Mouse (Mus musculus) hindbrain, embryonic 14.5 days (tissue): ENCODE data around the gene Capn2. TPM values are rescaled to one million over a fixed set of nuclear protein-coding genes. Genes with fewer than 3 reads are reported as not detected.

Source experiments
- ATAC-seq: fragments of 200-750 bp; cut with Nextera tagmentation; 2 replicates; pipeline ENCODE4 v1.8.0; 2017; ENCODE audit warnings: moderate number of reproducible peaks, mild to moderate bottlenecking, moderate TSS enrichment, moderate library complexity; ENCODE audit not compliant: low FRiP score
- DNase-seq: peaks from one replicate; pipeline ENCODE4 v3.0.0-alpha.2; 2015; ENCODE audit warnings: low spot score
- H3K27ac ChIP-seq: fragments of 300-500 bp; sonication (generic); 2 replicates; pipeline ENCODE4 v1.5.1; 2014; ENCODE audit warnings: mild to moderate bottlenecking, moderate library complexity
- H3K27me3 ChIP-seq: fragments of 300-500 bp; sonication (generic); 2 replicates; pipeline ENCODE4 v1.6.1; 2014; ENCODE audit warnings: mild to moderate bottlenecking, low read length, mixed read lengths; ENCODE audit not compliant: control insufficient read depth, insufficient read depth
- H3K36me3 ChIP-seq: fragments of 300-500 bp; sonication (generic); replicated peaks from 2 replicates; pipeline ENCODE4 v1.6.1; 2014; ENCODE audit not compliant: control insufficient read depth, insufficient read depth
- H3K4me1 ChIP-seq: fragments of 300-500 bp; sonication (generic); replicated peaks from 2 replicates; pipeline ENCODE4 v1.6.1; 2014; ENCODE audit warnings: antibody characterized with exemption, low read length, mixed read lengths; ENCODE audit not compliant: control insufficient read depth, insufficient read depth
- H3K4me2 ChIP-seq: fragments of 300-500 bp; sonication (generic); replicated peaks from 2 replicates; pipeline ENCODE4 v1.6.1; 2014; ENCODE audit warnings: mild to moderate bottlenecking, moderate library complexity
- H3K4me3 ChIP-seq: fragments of 300-500 bp; sonication (generic); replicated peaks from 2 replicates; pipeline ENCODE4 v1.5.1; 2014; ENCODE audit warnings: mild to moderate bottlenecking, low read length
- H3K9ac ChIP-seq: fragments of 300-500 bp; sonication (generic); 2 replicates; pipeline ENCODE4 v1.6.1; 2014
- H3K9me3 ChIP-seq: fragments of 300-500 bp; sonication (generic); 2 replicates; pipeline ENCODE4 v1.6.1; 2016; ENCODE audit warnings: low read length; ENCODE audit not compliant: control insufficient read depth
- WGBS: fragments of 180-500 bp; shearing (Covaris S2); extraction: QIAGEN DNeasy Blood & Tissue Kit; methylation state at CpG from one replicate; pipeline ENCODE4 v1.1.7; 2014; 5-methylcytosine and 5-hydroxymethylcytosine counted together
- polyA plus RNA-seq: library from polyadenylated mRNA; unstranded; fragments of >200 nt; fragmentation: Nextera tagmentation; extraction: Ambion mirVana; gene quantifications from 2 replicates; pipeline ENCODE4 v1.2.1, GENCODE M21; 2014

Capn2 gene
- polyA plus RNA-seq, result 80.5 and 81.0 TPM in 2 replicates

DNA sequence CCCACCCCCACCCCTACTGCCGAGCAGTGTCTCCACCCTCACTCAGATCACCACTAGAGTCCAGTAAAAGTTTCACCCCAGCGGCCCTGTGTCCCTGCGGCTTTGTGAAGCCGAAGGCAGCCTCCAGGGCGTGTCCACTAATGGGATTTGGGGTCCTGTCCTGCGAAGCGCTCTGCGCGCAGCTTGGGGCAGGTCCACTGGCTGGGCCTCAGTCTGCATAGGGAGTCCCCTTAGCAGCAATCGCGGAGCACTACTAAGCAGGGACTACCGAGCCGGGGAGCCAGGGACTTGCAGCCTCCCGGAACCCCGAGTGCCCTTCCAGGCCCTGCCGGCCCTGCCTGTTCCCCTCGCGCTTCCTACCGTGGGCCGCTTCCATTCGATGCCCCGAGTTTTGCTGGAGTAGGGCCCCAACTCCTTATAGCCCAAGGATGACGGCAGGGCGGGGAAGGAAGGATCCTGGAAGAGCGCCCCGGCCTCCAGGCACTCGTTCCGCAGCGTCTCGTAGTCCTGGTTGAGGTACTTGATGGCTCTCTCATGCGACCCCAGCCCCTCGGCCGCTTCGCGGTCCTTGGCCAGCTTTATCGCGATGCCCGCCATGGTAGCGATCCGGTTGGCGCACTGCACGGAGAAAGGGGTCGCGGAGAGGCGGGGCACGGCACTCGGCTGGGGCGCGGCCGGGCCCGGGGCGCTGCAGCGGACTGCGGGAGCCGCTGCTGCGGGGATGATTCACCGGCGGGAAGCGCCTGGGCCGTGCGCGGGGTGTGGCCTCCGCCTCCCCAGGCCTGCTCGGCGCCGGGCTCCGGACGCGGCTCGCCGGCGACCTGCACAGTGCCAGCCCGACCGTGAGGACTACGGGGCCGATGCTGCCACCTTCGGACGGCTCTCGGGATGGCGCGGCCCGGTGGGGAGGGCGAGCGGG, at the start of gene Capn2:
TSS of gene Capn2 (minus strand) at position 851 of the 919 bp plus-strand sequence.
- WGBS, result under 1% methylated on average over 84 of the region's 84 CpGs
- peak within 1 kb of the TSS; percentile 79 for H3K4me3 ChIP-seq
- H3K36me3 ChIP-seq, result peaks cover 10% of the 10 kb centered on the region
- peak within 1 kb of the TSS; percentile 84 for H3K27ac ChIP-seq
- no peaks in the 10 kb centered on the region for H3K9me3 ChIP-seq
- H3K4me1 ChIP-seq, result peaks cover 17% of the 10 kb centered on the region
- ATAC-seq, result peak; percentile 95
- peak within 1 kb of the TSS; percentile 86 for H3K4me2 ChIP-seq
- no peaks in the 10 kb centered on the region for H3K27me3 ChIP-seq
- DNase-seq, result peak; percentile 70
- H3K9ac ChIP-seq, result peak within 1 kb of the TSS; percentile 89

DNA sequence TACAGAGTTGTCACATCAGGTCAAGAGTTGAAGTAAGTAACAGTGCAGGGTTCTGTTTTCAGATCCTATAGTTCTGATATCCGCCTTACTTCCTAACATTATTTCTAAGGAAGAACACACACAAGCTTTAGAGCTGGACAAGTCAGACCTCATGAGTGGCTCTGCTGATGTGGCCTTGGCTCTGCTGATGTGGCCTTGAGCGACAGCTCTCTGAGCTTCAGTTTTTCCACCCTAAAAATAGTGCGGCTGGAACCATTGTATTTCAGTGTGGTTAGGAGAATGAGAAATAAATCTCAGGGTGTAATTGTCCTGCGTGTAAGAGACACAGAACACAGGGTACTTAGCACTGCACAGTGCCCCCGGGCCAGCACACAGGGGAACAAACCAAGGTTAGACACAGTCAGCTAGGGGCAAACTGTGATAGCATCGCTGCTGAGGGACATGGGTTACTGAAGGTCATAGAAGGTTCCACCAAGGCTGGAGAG, 48.0 kb upstream of the Capn2 start:
- no peaks in the 10 kb centered on the region for H3K36me3 ChIP-seq
- H3K4me2 ChIP-seq, result no peak overlapping the region
- H3K4me1 ChIP-seq, result peaks cover 11% of the 10 kb centered on the region
- no peak overlapping the region for H3K27ac ChIP-seq
- no peak overlapping the region for H3K4me3 ChIP-seq
- WGBS, result 87% methylated on average over 6 of the region's 6 CpGs
- H3K9me3 ChIP-seq, result no peaks in the 10 kb centered on the region
- ATAC-seq, result no peak
- H3K27me3 ChIP-seq, result no peaks in the 10 kb centered on the region
- DNase-seq, result no peak
- no peak overlapping the region for H3K9ac ChIP-seq

DNA sequence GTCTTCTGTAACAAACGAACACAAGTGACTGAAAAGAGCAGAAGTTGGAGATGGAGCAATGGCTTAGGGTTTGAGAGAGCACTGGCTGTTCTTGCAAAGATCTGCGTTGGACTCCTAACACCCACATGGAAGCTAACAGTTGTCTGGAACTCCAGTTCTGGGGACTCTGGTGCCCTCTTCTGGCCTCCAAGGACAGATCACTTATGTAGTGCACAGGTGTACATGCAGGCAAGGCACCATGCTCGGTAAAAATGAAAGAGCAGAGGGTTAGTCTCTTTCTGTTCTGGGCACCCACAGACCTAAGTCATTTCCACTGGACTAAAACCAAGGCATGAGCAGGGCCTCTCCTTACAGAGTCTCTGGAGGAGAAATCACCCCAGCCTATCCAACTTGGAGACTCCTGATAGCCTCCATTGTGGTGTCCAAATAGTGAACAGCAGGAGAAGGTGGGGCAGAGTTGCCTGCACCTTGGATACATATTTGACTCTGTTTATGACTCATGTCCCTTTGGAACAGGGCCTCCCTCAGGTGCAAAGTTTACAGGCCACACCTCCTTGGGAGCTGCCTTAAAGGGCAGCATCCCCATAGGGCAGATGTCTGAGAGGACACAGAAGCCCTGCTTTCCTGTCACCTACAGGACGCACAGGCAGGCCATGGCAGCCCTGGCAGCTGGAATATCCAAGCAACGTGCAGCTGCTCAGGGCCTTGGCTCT, 47.2 kb upstream of the Capn2 start, which contains the start of gene Capn8:
TSS of gene Capn8 (plus strand) at position 600 of the 713 bp plus-strand sequence.
- no peak within 1 kb of the TSS for H3K4me2 ChIP-seq
- ATAC-seq (no peak), DNase-seq (no peak)
- H3K27ac ChIP-seq, result no peak within 1 kb of the TSS
- H3K36me3 ChIP-seq, result no peaks in the 10 kb centered on the region
- H3K4me1 ChIP-seq, result peaks cover 11% of the 10 kb centered on the region
- 82% methylated on average over 5 of the region's 5 CpGs for WGBS
- H3K9me3 ChIP-seq, result no peaks in the 10 kb centered on the region
- H3K27me3 ChIP-seq, result no peaks in the 10 kb centered on the region
- no peak within 1 kb of the TSS for H3K4me3 ChIP-seq
- no peak within 1 kb of the TSS for H3K9ac ChIP-seq

DNA sequence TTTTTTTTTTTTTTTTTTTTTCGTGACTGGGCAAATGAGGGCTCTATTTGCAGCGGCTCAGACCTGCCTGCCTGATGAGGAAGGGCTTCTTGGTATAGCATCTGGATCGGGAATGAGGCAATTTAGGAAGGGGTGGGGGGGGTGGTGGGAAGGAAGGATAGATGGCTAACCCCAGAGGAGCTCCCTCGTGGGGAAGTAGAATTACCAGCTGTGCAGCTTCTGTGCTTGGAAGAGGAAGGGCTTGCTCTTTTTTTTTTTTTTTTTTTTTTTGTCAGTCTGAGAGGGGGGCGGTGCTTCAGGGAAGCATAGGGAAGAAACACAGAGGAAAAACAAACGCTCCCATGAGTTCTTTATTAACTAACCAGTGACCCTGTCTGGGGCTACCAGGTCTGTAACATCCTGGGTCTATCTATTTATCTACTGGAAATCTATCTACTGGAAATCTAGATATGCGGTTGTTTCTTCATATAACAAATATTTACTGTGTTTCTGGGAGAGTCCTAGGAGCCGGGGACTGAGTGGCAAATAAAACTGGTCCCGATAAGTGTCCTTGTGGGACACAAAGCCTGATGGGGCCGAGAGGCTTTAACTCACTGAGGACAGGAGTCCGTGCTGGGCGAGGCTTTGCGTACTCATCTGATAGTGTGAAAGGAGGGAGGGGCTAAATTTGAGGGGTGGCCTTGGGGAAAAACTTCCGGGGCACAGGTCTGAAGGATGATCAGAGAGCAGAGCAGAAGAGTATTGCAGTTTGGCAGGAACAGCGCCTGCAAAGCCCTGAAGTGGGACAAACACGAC, 45.4 kb upstream of the Capn2 start:
- Histone ChIP-seq H3K4me2 (no peak overlapping the region), H3K36me3 (no peaks in the 10 kb centered on the region), H3K27ac (no peak overlapping the region), H3K27me3 (no peaks in the 10 kb centered on the region), H3K4me3 (no peak overlapping the region), H3K4me1 (peaks cover 11% of the 10 kb centered on the region), H3K9me3 (no peaks in the 10 kb centered on the region), H3K9ac (no peak overlapping the region)
- ATAC-seq (no peak), DNase-seq (peak; percentile 28)
- 38% methylated on average over 16 of the region's 16 CpGs for WGBS

DNA sequence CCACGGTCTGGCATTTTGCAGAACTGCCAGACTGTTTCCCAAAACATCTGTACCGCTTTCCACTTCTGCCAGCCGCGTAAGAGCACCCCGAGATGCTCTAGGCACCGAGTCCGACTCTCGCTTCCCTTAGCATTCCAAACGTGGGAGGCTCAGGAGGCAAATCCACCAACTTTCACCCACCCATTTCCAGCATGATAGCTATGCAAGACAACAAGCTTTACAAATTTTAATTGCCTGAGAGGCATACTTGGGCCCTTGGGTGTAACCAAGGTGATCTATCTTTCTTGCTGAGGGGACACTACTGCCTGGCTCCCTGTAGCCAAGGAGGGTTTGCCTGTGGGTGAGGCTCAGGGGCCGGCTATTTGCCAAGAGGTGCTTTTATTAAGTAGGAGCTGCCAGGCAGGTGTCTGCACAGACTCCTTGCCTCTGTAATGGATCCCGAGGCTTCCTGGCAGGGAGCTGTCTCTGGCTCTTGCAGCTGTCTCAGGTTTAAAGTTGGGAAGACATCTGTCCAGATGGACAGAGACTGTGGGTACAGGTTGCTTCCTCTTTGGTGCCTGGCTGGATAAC, 44.6 kb upstream of the Capn2 start:
- DNase-seq, result no peak
- peaks cover 11% of the 10 kb centered on the region for H3K4me1 ChIP-seq
- no peak overlapping the region for H3K9ac ChIP-seq
- no peak overlapping the region for H3K27ac ChIP-seq
- no peaks in the 10 kb centered on the region for H3K36me3 ChIP-seq
- no peaks in the 10 kb centered on the region for H3K27me3 ChIP-seq
- H3K4me2 ChIP-seq, result no peak overlapping the region
- no peak overlapping the region for H3K4me3 ChIP-seq
- 72% methylated on average over 11 of the region's 11 CpGs for WGBS
- no peaks in the 10 kb centered on the region for H3K9me3 ChIP-seq
- no peak for ATAC-seq

DNA sequence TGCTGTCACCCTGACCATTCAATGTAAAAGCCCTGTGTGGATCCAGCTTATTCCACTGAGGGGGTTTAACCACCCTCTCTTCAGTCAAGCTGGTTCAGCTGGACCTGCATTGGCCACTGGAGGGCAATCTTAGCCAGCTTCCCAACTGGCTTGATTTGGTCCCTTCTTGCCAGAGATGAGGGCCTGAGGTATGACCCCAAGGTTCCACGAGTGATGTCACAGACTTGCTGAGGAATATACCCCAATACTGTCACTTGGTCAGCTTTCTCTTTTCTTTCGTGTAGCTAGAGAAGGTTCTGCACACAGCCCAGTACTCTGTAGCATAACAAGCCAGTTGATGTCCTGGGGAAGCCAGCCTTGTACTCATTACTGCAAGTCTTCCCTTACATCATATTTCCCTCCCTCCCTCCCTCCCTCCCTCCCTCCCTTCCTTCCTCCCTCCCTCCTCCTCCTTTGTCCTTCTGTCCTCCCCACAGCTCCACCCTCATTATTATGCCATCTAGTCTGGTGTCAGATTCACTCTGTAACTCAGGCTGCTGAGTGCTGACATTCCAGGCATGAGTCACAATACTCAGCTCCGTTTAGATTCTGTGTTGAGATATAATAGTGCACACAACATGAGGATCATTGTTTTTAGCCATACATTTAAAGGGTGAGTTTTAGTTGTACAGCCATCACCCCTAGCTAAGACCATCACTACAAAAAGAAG, 43.1 kb upstream of the Capn2 start:
- no peaks in the 10 kb centered on the region for H3K27me3 ChIP-seq
- 32% methylated on average over 3 of the region's 3 CpGs for WGBS
- no peak overlapping the region for H3K27ac ChIP-seq
- no peak overlapping the region for H3K9ac ChIP-seq
- ATAC-seq, result peak; percentile 69; the same call in 1 of the 2 replicates
- peak; percentile 75 for DNase-seq
- no peaks in the 10 kb centered on the region for H3K36me3 ChIP-seq
- H3K9me3 ChIP-seq, result no peaks in the 10 kb centered on the region
- peaks cover 11% of the 10 kb centered on the region for H3K4me1 ChIP-seq
- no peak overlapping the region for H3K4me2 ChIP-seq
- no peak overlapping the region for H3K4me3 ChIP-seq

DNA sequence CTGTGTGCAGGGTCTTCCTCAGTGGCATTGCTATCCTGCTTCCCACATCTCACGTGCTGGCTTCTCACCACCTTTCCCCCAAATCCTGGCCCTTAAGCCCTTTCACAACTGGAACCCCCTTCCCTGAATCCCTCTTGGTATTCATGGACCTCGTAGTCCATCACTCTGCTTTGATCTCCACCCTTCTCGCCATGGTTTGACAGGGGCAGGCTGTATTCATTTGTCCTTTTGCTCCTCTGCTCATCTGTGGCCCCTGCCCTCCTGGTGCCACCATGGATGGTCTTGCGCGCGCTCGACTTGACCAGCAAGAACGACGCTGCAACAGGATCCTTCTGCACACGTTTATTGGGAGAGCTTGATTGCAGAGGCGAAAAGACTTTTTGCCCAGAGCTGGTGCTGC, 42.1 kb upstream of the Capn2 start:
- no peak overlapping the region for H3K27ac ChIP-seq
- DNase-seq (no peak), ATAC-seq (no peak)
- H3K36me3 ChIP-seq, result no peaks in the 10 kb centered on the region
- no peak overlapping the region for H3K4me2 ChIP-seq
- H3K4me3 ChIP-seq, result no peak overlapping the region
- no peaks in the 10 kb centered on the region for H3K27me3 ChIP-seq
- 92% methylated on average over 10 of the region's 11 CpGs for WGBS
- H3K9me3 ChIP-seq, result no peaks in the 10 kb centered on the region
- peaks cover 11% of the 10 kb centered on the region for H3K4me1 ChIP-seq
- no peak overlapping the region for H3K9ac ChIP-seq

DNA sequence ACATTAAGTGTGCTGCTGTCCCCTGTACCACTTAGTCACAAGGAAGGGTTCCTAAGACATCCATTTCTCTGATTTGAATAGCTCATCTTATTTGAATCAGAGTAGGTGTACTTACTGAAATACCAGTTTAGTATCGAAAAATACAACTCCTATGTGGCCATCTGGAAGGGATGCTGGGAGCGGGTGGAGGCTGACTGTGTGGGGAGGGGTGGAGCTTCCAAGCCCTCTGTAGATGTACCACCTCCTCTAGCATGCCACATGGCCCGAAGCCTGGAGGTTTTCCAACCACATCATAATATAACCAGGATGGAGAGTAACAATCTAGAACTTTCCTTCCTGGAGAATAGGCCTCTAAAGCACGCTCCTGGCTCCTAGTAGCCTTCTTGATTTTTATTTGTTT, 40.9 kb upstream of the Capn2 start:
- 81% methylated on average over 4 of the region's 4 CpGs for WGBS
- Histone ChIP-seq H3K9ac (no peak overlapping the region), H3K4me3 (no peak overlapping the region), H3K27me3 (no peaks in the 10 kb centered on the region), H3K27ac (no peak overlapping the region), H3K9me3 (no peaks in the 10 kb centered on the region), H3K4me1 (peaks cover 10% of the 10 kb centered on the region), H3K4me2 (no peak overlapping the region), H3K36me3 (no peaks in the 10 kb centered on the region)
- ATAC-seq (no peak), DNase-seq (no peak)
